Mouse (Mus musculus) 3134 (cell line): ENCODE data around the gene Litaf.

ENCODE experiments used
- DNase-seq: peaks from one replicate; pipeline ENCODE4 v3.0.0-alpha.2; 2011; ENCODE audit warnings: low spot score; ENCODE audit not compliant: insufficient read length; ENCODE audit errors: extremely low read depth

The Litaf gene

DNA sequence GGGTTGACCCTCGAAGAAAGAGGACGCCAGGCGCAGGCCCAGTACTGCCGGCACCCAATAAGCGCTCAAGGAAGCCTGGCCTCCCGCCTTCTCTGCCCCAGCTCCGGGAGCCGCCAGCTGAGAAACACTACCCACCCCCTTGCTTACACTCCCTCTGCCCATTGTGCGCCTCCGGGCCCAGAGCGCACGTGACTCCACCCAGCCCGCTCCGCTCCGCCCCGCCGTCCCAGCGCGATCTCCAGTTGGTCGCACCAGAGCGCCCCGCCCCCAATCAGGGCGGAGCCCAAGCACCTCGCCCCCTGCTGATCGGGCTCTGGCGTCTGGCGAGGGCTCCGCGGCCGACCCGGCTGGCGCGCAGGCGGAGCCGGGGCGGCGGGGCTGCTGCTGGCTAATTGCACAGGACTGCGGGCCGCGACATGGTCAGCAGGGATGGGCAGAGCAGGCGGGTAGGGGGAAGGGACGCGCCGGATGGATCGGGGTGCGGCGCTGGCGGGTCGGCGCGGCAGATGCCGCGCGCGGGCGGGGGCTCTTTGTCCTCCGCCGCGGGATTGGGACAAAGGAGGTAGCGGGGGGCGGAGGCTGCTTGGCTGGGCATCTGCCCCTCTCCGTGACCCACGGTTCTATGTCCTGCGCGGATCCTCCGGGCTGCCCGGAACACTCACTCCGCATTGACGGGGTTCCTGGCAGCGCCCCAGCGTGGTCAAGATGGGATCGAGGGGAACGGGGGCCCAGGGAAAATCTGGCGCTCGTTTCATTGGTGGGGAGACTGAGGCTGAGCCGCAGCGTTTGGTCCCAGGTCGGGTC, at the start of gene Litaf:
Litaf (minus strand) TSS at position 129 of the 804 bp plus-strand sequence.
- peak; percentile 99 for DNase-seq

DNA sequence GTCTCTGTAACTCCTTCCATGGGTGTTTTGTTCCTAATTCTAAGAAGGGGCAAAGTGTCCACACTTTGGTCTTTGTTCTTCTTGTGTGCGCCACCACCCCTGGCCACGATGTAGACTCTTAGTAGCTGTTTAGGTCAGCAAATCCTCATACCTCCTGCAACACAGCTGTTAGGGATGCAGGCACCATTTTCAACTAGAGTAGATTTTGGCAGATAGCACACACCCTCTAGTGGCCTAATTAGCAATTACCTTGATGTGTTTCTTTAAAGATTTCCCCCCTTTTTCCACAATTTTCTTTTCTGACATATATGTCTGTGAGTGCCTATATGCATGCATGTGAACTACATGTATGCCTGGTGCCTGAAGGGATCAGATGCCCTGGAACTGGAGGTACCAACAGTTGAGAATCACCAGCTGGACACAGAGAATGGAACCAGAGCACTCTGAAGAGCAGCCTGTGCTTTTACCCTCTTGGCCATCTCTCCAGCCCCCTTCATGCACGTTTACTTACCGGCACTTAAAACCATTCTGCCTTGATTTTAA, 43.3 kb upstream of the Litaf start:
- DNase-seq: no peak

DNA sequence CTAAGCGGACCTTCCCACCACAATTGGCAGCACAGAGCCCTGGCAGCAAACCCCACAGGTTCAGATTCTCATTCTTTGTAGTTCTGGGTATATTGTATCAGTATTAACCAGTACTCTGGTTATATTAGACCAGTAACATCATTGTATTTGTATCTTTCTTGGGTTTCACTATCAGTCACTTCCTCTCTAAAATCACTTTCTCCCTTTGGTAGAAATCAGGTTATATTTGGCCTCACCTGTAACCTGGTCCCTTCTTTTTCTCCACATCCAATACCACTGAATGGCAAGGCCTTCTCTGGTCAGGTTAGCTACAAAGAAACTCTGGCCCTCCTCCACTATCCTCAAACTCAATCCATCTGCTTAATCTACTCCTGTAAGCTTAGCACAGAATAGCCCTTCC, 38.9 kb upstream of the Litaf start:
- DNase-seq: no peak

DNA sequence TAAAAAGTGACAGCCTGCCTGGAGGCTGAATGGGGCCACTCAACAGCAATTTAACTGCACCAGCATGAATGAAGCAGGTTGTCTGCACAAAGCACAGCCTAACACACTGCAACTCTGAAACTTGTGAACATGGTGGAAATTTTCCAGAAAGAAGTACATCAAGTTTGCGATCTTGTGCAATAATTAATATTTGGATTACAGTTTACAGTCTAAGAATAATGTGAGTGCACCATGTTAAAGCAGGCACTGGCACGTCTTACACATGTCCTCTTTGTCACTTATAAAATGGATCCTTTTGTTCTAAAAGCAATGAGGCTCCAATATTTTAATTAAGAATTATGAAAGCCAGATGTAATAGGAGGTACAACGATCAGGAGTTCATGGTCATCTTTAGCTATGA, 31.3 kb upstream of the Litaf start:
- no peak for DNase-seq

DNA sequence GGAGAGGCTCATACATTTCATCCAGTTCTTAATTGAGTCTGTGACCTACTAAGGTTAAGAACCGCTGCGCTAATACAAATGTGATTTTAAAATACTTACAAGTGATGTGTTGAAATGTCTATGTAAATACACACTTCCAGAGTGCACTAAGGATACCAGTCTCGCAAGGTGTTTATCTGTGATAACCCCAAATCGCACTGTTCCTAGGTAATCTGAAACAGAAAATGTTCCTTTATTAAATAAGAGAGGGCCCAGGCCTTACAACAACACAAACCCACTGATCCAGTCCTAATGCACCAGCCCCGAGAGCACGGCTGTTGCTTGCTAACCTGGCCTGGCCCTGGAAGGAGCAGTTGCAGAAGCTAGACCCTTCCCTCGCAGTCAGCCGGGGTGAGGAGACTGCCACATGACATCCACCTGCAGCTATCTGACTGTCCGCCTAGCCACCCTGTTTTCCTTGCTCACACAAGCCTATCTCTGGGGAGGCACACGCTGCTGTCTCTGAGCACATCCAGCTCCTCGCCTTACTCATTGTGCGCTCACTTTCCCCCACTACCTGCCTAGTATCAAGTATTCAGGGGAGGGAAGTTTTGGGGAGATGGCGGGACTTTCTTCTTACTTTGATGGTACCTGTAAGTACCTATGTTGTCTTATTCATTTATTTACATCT, 27.9 kb upstream of the Litaf start:
- DNase-seq: no peak

DNA sequence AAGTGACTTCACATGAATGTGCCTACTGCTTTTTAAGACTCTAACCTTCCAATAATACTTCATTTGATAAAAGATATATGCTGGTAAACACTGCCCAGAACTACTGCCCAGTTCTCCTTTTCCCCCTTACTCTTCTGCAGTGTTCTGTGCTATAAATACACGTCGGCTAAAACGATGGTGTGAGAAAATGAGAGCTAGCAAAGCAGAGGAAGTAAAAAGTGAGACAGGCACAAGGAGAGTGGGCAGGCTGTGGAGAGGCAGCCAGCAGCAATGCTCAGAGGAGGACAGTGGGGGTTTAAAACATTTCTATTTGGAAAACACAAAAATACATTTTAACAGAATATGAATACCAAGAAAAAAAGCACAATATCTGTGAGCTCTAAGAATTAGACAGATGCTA, 26.6 kb upstream of the Litaf start:
- DNase-seq: no peak

DNA sequence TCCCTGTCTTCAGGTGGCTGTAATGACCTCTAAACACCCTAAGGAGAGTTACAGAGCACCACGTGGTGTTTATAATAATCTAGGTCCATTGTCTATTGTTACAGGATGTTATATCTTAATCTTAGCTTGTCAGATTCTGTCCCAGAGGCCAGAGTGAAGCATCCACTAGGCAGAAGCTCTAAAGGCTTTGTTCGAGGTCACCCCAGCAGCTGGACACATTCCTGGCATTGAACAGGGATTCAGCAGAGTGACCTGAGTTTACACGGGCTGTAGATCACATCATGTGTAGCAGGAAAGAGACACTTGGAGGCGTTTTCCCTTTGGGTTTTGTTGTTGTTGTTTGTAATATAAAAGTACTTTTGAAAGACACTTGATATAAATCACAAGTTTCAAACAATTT, 26.1 kb upstream of the Litaf start:
- DNase-seq: no peak

DNA sequence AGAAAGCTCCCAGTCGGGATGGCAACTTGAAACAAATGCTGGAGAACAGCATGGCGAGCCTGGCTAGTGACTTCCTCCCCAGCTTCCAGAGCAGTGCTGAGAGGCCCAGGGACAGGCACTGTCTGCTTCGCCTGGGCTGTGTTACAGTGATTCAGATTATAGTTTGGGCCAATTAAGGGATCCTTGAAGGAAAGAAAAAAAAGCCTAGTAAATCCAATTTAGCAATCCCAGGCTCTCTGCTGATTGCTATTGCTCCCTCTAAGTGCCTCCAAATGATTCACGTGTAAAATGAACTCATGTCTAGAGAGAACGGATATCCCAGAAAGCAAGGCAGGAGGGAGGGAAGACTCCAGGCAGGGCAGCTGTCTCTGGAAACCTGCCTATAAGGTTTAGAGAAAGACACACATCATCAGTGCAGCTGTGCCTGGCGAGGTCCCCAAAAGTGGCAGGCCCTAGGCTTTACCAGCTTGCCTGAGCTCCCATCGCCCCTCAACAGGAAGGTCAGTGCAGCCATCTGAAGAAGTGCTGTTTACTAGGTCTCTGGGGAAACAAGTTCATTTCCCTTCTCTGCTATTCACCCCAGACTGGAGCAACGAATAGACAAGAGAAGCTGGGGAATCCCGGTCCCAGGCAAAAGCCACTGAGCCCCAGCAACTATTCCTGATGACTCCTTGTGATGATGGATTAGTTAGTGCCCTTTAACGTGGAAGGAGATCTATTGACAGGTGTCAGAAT, 25.0 kb upstream of the Litaf start:
- no peak for DNase-seq

DNA sequence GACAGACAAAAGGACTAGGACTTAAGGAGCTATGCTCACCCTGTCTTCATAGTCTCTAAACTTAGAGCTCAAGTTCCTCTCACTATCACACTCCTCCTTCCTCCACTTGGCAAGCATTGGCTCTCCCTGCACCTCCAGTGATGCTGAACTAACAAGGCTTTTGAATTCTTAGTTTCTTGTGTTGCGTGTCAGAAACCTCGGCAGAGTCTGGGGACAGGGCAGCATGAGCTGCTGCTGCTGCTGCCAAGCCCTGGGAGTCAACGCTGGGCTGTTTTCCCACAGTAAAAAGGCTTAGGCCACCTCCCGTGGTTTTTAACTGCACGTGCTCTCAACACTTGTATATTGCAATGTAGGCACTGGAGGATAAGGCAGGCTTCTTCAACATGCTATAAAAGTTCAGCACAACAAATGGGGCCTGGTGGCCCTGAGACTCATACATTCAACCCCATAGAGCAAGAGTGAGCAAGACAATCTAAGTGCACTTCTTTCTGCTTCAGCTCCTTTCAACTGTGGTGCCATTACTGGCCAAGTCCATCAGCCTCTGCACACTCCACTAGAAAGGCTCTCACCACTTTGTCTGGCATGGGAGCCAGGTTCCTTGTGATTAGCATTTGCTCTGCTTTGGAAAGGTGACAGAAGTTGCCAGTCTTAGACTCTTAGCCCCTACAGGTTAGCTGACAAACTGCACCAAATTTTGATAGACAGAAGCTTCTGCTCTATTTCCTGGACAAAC, 21.1 kb upstream of the Litaf start:
- no peak for DNase-seq

DNA sequence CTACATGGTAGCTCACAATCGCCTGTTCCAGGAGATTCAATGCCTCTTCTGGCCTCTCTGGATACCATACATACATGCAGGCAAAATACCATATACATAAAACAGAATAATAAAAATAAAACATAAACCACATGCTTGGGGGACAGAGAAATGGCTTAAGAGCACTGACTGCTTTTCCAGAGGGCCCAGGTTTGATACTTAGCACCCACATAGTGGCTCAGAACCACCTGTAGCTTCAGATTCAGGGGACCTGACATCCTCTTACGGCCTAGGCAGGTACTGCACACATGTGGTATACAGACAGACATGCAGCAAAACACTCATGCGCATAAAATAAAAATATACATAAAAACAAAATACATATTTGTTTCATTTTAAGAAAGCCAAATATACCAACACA, 20.3 kb upstream of the Litaf start:
- DNase-seq: no peak

DNA sequence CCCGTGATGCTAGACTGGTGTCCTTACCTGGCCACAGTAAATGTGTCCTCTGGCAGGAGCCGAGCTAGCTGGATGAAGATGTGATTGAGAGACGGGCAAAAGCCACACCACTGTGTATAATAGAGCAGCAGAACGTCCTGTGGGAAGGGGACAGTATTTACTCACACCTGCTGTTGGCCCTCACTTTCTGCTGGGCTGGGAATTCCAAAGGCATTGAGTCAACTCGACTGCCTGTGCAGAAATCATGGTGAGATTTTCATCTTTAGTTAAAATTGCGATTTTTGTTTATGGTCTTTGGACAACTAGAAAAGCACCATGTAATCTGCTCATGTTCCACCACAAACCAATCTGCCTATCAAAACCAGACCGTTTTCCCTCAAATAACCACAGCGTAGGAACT, 18.2 kb upstream of the Litaf start:
- no peak for DNase-seq

DNA sequence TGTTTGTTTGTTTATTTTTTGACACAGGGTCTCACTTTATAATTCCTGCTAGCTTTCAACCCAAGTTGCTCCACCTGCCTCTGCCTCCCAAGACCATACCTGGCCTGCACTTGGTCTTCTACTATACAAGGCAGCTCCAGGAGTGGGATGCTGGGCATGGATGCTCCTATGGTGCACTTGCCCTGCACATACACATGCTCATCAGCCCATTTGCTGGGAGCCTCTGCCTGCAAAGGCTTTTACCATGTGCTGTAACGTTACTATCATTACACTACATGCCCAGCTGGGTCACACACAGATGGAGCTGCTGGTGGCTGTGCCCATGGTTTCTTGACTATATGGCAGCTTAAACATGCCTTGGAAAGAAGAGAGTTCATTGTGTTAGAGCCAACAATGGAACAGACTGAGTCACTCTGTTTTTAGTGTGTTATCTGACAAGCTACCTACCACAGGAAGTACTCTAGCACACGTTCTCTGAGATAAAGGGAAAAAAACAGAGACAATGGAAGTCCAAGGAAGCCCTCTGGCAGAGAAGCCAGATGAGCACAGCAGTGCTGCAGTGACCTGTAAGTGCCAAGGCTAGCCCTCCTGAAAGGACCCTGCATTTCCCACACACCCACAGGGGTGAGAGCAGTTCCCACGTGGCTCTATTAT, 12.4 kb upstream of the Litaf start:
- DNase-seq: no peak

DNA sequence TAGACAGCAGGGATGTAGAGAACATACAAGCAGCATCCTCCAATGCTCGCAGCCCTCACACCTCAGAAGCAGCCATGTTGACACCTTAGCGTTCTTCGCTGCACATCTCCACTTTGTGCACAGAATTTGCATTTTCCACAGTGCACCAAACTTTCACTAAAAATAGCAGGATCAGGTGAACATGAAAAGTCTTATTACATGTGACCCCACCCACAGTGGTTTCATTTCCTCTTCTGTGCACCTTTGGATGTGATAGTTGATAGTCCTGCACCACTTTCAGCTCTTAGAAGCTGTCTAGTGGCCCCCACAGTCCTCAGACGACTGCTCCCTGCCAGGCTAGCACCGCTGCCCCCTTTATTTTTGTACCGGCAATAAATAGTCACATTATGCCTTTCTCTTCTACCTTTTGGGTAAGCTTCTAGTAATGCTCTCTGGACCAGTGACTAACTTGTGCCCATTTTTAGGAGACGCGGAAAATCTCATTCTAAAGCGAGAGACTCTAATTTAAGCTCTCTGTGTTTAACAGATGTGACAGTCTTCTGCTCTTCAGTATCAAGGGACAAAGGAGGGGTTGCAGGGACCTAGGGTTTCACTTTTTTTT, 11.7 kb upstream of the Litaf start:
- no peak for DNase-seq

DNA sequence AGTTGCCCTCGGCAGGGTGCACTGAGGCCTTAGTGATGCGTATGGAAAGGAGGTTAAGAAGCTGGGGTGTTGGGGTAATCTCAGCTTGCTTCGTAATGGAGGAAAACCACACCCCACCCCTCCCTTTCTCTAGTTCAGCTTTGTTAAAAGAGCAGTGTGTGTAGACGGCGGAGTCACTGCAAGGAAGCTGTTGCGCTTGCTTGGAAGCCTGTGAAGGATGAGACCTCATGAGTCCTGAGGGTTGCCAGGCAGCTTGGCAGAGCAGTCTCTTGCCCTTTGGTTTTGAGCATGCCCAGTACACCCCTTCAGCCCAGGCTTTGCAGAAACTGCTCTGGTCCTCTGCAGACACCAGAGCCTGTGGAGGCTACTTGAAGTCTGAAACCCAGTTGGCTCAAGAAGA, 7.1 kb upstream of the Litaf start:
- no peak for DNase-seq

DNA sequence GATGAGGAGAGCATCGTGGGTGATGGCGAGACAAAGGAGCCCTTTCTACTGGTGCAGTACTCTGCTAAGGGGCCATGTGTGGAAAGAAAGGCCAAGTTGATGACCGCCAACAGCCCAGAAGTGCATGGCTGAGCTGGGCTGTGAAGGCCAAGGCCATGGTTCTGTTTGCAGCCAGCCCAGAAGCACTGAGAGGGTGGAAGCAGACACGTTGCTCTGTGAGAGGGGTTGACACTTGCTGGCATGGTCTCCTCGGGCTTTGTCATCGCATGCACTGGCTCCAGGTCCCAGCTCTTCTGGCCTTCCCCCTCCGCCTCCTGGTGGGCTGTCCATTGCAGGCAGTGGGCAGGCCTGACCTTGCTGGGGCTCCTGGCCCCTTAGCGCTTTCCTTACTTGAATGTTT, 6.5 kb upstream of the Litaf start:
- DNase-seq: peak; percentile 20

DNA sequence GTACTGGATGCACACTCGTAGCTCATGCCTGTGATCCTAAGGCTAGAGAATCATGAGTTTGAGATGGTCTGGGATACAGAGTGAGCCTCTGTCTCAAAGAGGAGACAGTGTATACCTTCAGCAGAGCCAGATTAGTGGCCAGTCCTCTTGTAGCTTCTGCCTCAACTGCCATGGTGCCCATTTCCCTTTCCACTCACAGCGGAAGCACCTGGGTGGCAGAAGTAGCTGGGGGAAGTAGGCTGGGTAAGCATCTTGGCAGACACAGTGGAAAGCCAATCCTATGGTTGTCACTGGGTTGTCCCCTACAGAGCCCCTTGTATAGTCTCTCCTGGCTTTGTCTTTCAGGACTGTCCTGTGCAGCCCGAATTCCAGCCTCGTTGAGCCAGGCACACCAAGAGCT, 5.9 kb upstream of the Litaf start:
- no peak for DNase-seq

DNA sequence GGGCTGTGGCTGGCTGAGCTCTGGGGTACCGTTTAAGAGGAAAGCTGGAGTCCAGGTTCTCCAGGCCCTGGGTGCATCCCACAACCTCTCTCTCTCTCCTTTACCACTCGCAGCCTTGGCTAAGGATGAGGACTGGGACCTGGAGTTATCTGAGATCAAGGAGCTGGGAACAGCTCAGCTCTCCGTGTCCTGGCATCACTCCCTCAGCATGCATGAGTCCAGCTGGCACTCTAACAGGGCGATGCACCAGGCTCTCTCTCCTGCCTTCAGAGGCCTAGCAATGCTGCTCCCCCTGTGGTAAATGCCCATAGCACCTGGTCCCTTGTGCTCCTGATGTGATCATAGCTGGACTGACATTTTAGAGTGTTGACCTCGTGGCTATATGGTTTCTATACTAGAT, 5.2 kb upstream of the Litaf start:
- no peak for DNase-seq

DNA sequence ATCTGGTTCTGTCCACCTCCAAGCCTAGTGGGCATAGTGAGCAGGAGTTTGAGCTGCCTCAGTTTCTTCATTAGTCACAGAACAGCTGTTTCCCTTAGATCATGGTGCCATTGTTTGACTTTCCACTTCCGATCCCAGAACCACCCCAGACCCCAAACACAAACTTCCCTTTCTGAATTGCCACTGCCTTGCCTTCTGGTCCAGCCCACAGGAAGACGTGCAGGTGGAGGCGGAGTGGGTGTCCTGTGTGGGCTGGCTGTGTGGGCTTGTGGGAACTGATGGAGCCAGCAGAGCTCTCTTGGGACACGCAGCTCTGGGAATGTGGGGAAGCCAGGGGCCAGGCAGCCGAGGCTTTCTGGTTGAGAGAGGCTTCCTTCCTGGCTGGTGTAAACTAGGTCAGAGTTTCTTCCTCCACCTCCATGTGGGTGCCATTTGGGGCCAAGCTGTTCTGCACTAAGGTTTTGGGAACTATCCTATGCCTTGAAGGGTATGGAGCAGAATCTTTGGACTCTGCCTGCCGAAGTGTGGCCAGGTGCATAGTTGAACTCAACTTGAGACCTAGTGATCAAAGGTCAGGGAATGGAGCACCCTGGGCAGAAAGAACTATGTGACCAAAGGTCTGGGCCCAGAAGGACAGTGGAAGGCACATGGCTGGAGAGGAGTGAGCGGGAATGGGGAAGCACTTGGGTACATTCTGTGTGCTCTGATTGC, 3.9 kb upstream of the Litaf start:
- DNase-seq: no peak

DNA sequence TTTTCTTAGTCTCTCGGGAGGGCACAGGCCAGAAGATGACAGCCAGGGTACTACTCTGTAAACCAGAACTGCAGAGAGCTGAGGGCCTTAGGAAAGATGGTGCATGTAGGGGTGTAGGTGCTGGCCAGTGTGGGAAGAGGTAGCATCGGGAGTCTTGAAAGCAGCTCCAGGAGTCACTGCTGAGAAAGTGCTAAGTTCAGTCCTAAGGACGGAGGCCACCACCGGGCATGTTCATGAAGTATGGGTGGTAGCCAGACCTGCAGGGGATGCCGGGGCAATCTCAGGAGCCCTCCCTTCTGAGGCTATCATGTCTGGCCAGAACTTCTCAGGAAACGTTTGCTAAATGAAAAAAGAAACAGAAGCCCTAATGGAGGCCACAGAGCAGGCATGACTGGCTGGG, 3.3 kb upstream of the Litaf start:
- no peak for DNase-seq
